Mouse (Mus musculus): ENCODE measurements at regions not wholly inside any gene's neighbourhood (a gene's known extent, or its start where the extent isn't known, plus 50 kb on each side); places are given as distances from the start of the nearest gene placed in this dataset.

DNA sequence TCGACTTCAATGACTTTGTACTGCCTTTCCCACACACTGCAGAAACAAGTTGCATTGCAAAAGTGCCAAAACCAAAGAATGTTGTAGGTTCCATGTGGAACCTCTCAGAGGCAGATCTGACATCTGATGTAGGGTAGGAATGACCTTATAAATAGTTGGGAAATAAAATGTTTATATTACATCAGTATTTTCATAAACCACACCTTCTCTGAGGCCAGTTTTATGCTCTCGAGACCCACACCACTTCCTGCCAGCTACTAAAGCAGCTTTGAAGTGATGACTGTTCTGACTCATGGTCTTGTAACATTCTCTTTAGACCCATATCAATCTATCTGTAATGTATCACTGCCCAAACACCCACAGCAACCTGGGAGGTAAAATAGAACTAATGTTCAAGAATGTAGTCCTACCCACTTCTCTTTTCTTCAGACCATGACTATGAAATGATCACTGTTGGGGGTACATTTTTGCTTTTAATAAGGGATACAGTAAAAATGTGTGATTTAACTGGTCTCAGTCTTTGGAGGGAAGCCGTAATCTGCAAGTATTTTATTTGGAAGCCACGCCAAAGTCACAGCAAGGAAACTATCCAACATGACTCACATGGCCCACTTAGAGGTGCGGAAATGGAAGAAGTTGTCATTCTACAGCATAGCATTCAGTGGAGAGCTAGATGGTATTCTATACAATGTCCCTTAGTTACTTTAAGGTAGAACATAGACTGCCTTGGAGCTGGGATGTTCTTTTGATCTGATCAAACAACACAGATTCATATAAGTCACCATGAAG is 199.4 kb downstream of the Snx13 start:
- TF ChIP-seq CTCF (IDR thresholded peaks at IDR 0.05; ENCODE audit: control insufficient read depth, insufficient read depth, insufficient replicate concordance, low read depth, low read length) (no peak), POLR2A (IDR thresholded peaks at IDR 0.05; ENCODE audit: control insufficient read depth, low read depth, low read length) (no peak)
- H3K4me3 ChIP-seq (ENCODE audit: control insufficient read depth, low read depth, low read length) = no peak overlapping the region
- no peak overlapping the region for H3K27ac ChIP-seq (ENCODE audit: control insufficient read depth, insufficient read depth, low read depth, low read length)
- H3K27me3 ChIP-seq (ENCODE audit: control insufficient read depth, insufficient read depth, low read length) = no peaks in the 10 kb centered on the region
- no peaks in the 10 kb centered on the region for H3K4me1 ChIP-seq (ENCODE audit: control insufficient read depth, insufficient read depth, low read length)
- H3K36me3 ChIP-seq (ENCODE audit: control insufficient read depth, insufficient read depth, low read length) = no peaks in the 10 kb centered on the region

DNA sequence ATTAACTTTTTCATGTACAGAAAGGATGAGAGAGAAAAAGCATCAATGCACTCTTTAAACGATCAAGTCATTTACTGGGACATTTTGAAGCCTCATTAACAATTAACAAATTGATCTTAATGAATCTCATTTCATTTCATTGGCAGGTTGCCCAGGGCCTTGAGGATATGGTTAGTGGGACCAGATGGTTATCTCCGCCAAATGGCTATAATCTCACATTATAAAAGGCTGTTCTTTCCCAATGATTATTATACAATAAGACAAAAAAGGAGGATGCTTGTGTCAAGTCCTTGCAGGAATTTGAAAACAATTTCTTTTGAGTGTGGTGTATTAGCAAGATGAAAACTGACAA is 185.3 kb downstream of the Snx13 start:
- no peaks in the 10 kb centered on the region for H3K4me1 ChIP-seq (ENCODE audit: control insufficient read depth, insufficient read depth, low read length)
- H3K27ac ChIP-seq (ENCODE audit: control insufficient read depth, insufficient read depth, low read depth, low read length) = no peak overlapping the region
- no peak overlapping the region for H3K4me3 ChIP-seq (ENCODE audit: control insufficient read depth, low read depth, low read length)
- H3K36me3 ChIP-seq (ENCODE audit: control insufficient read depth, insufficient read depth, low read length) = no peaks in the 10 kb centered on the region
- TF ChIP-seq CTCF (IDR thresholded peaks at IDR 0.05; ENCODE audit: control insufficient read depth, insufficient read depth, insufficient replicate concordance, low read depth, low read length) = no peak
- no peaks in the 10 kb centered on the region for H3K27me3 ChIP-seq (ENCODE audit: control insufficient read depth, insufficient read depth, low read length)

DNA sequence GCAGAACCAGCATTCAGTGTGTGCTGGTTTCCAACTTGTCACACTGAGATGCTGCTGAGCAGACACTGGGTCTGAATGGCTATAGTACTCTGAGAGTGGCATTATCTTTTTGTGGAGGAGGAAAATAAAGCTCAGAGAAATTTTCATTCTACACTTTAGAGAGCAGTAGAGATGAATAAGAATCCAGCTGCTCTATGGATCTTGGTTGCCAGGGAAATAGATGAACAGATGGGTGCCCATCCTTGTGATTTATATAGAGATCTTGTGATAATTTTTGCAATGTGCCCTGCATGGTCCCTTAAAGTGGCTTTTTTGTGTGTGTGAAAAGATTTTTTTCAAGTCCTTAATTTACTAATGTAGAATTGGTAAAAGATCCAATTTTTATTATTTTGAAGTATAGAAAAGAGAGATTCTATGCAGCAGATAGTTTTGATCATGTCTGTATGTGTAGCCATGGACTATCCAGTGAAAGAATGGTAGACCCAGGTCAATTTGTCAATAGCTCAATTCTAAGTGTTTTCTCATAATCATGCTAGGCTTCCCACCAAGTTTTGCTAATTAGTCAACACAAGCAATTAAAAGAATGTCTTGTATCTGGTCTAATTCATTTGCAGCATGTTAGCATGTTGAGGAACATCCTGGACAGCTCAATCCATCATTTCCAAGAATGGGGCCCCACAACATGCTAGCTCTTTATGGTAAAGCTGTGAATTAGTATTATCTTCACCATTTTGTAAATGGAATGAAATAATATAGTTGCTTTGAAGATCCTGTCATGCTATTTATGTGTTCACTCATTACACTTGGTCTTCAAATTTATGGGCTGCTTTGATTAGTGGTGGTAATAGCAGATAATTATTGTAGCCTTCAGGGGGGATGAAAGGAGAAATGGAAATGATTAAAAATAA is 184.7 kb downstream of the Snx13 start:
- no peaks in the 10 kb centered on the region for H3K36me3 ChIP-seq (ENCODE audit: control insufficient read depth, insufficient read depth, low read length)
- no peak for TF ChIP-seq CTCF (IDR thresholded peaks at IDR 0.05; ENCODE audit: control insufficient read depth, insufficient read depth, insufficient replicate concordance, low read depth, low read length)
- no peak for TF ChIP-seq POLR2A (IDR thresholded peaks at IDR 0.05; ENCODE audit: control insufficient read depth, low read depth, low read length)
- no peaks in the 10 kb centered on the region for H3K4me1 ChIP-seq (ENCODE audit: control insufficient read depth, insufficient read depth, low read length)
- no peaks in the 10 kb centered on the region for H3K27me3 ChIP-seq (ENCODE audit: control insufficient read depth, insufficient read depth, low read length)
- H3K27ac ChIP-seq (ENCODE audit: control insufficient read depth, insufficient read depth, low read depth, low read length) = no peak overlapping the region
- H3K4me3 ChIP-seq (ENCODE audit: control insufficient read depth, low read depth, low read length) = no peak overlapping the region

DNA sequence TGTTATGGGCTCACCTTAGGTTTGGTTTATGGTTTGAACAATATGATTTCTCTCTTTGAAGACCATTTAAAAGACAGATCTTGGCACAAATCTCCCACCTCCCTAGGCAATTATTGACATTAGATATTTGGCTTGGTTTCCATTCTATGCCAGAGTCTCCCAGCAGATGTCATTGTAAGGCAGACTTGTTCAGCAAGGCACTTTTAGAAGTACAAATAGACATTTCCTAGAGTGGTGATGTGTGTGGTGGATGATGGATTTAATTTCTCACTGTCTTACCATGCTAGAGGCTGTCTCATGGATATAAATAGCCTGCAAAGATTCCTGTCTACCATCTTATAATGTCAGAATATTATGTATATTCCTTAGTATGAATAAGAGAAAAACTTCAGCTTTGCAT is 173.4 kb downstream of the Snx13 start:
- TF ChIP-seq POLR2A (IDR thresholded peaks at IDR 0.05; ENCODE audit: control insufficient read depth, low read depth, low read length) = no peak
- no peak for TF ChIP-seq CTCF (IDR thresholded peaks at IDR 0.05; ENCODE audit: control insufficient read depth, insufficient read depth, insufficient replicate concordance, low read depth, low read length)
- no peak overlapping the region for H3K4me3 ChIP-seq (ENCODE audit: control insufficient read depth, low read depth, low read length)
- H3K4me1 ChIP-seq (ENCODE audit: control insufficient read depth, insufficient read depth, low read length) = no peaks in the 10 kb centered on the region
- no peak overlapping the region for H3K27ac ChIP-seq (ENCODE audit: control insufficient read depth, insufficient read depth, low read depth, low read length)
- no peaks in the 10 kb centered on the region for H3K36me3 ChIP-seq (ENCODE audit: control insufficient read depth, insufficient read depth, low read length)
- H3K27me3 ChIP-seq (ENCODE audit: control insufficient read depth, insufficient read depth, low read length) = no peaks in the 10 kb centered on the region

DNA sequence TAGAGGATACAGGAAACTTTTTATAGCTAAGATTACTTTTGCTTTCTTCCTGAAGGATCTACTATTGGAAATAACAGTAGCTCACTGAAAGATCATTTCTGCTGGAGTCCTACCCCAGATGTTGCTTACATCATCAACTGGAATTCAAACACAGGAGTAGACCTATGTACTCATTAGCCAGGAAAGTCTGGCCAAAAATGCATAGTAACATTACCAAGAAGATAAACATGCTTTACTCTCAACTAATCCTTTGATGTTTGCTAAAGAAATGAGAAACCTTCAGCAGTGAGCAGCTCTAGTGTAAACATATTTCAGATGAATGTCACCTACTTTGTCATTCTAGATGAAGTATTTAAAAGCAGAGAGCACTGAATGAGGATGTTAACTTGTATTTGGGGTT is 173.0 kb downstream of the Snx13 start:
- Histone ChIP-seq H3K36me3 (ENCODE audit: control insufficient read depth, insufficient read depth, low read length) (no peaks in the 10 kb centered on the region), H3K4me3 (ENCODE audit: control insufficient read depth, low read depth, low read length) (no peak overlapping the region), H3K4me1 (ENCODE audit: control insufficient read depth, insufficient read depth, low read length) (no peaks in the 10 kb centered on the region), H3K27me3 (ENCODE audit: control insufficient read depth, insufficient read depth, low read length) (no peaks in the 10 kb centered on the region), H3K27ac (ENCODE audit: control insufficient read depth, insufficient read depth, low read depth, low read length) (no peak overlapping the region)
- TF ChIP-seq POLR2A (IDR thresholded peaks at IDR 0.05; ENCODE audit: control insufficient read depth, low read depth, low read length) (no peak), CTCF (IDR thresholded peaks at IDR 0.05; ENCODE audit: control insufficient read depth, insufficient read depth, insufficient replicate concordance, low read depth, low read length) (no peak)

DNA sequence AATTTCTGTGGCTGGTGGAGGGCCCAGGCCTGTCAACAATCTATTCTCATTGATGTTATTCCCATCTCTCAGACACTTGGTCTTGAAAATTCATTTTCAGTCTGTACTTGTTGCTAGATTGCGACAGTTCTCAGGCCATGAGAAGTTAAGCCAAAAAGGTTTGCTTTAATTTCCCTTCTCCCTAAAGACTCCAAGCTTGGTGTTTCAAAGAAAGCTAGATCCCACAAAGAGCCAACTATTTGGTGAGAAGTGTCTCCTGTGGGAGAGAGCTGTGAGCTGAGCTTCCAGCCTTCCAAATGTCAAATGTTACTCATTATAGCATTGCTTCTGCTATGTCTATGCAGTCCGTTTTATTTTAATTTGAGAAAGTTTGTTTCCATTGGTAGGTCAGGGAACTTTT is 169.7 kb downstream of the Snx13 start:
- TF ChIP-seq POLR2A (IDR thresholded peaks at IDR 0.05; ENCODE audit: control insufficient read depth, low read depth, low read length) (no peak), CTCF (IDR thresholded peaks at IDR 0.05; ENCODE audit: control insufficient read depth, insufficient read depth, insufficient replicate concordance, low read depth, low read length) (no peak)
- Histone ChIP-seq H3K27me3 (ENCODE audit: control insufficient read depth, insufficient read depth, low read length) (no peaks in the 10 kb centered on the region), H3K27ac (ENCODE audit: control insufficient read depth, insufficient read depth, low read depth, low read length) (no peak overlapping the region)

DNA sequence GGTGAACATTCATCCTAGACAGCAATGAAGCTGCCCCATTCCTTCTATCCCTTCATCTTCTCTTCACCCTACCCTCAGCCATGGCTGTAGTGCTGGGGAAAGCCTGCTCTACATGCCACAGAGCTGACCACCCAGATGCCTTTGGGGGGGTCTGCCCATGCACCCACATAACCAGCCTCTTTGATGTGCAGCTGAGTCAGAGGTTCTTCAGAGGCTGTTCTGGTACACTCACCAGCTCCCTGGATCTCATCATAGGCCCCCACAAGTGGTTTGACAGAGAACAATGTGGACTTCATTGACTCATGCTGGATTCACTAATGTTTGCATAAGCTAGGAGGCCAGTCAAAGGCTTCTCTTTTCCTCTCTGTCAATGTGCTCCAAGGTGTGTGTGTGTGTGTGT is 162.4 kb downstream of the Snx13 start:
- Histone ChIP-seq H3K27me3 (ENCODE audit: control insufficient read depth, insufficient read depth, low read length) (no peaks in the 10 kb centered on the region), H3K4me3 (ENCODE audit: control insufficient read depth, low read depth, low read length) (no peak overlapping the region), H3K36me3 (ENCODE audit: control insufficient read depth, insufficient read depth, low read length) (no peaks in the 10 kb centered on the region), H3K4me1 (ENCODE audit: control insufficient read depth, insufficient read depth, low read length) (no peaks in the 10 kb centered on the region), H3K27ac (ENCODE audit: control insufficient read depth, insufficient read depth, low read depth, low read length) (no peak overlapping the region)
- TF ChIP-seq CTCF (IDR thresholded peaks at IDR 0.05; ENCODE audit: control insufficient read depth, insufficient read depth, insufficient replicate concordance, low read depth, low read length) (no peak), POLR2A (IDR thresholded peaks at IDR 0.05; ENCODE audit: control insufficient read depth, low read depth, low read length) (no peak)

More for the DNA sequence above, 169.7 kb downstream of the Snx13 start:
- Histone ChIP-seq H3K4me1 (ENCODE audit: control insufficient read depth, insufficient read depth, low read length) (no peaks in the 10 kb centered on the region), H3K36me3 (ENCODE audit: control insufficient read depth, insufficient read depth, low read length) (no peaks in the 10 kb centered on the region), H3K4me3 (ENCODE audit: control insufficient read depth, low read depth, low read length) (no peak overlapping the region)

All from testis, adult 2 months (tissue).